Mouse (Mus musculus): Measurements from ENCODE around the gene Gpc6. TPM values are rescaled to one million over a fixed set of nuclear protein-coding genes. Genes with fewer than 3 reads are reported as not detected.

Gpc6 gene
- total and polyA plus RNA-seq, 3 experiments: not detected

DNA sequence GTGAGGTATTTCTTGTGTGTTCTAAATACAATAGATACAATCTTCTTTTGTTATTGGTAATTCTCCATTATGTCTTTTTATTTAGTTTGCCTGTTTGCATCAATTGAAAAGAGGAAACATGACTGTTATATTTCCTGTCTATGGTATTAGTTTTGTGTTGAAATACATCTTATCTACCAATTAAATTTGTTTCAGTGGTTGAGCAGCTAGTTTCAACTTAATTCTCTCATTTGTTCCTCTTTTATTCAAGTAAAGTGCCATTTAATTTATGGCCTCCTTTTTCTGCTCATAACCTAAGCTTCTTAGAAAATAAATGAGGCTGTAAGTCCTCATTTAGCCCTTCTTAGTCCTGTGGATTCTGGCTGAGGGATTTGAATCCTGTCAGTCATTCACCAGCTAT is 489.9 kb downstream of the Gpc6 start:
- TF ChIP-seq MXI1 (IDR thresholded peaks at IDR 0.05; ENCODE audit: low read depth, low read length) (no peak), POLR2A (IDR thresholded peaks at IDR 0.05; ENCODE audit: control insufficient read depth in 1 of 2, insufficient read depth in 1 of 2, low read depth in 1 of 2, low read length in 2 of 2, poor library complexity in 1 of 2) (no peak), TCF12 (IDR thresholded peaks at IDR 0.05; ENCODE audit: low read depth, low read length) (no peak), EP300 (IDR thresholded peaks at IDR 0.05; ENCODE audit: low read depth in 1 of 2, low read length in 2 of 2) (peak in 1 of 2 experiments; percentile 20; a peak in 1 of 4 replicates), CHD2 (IDR thresholded peaks at IDR 0.05; ENCODE audit: low read length) (no peak), ZNF384 (IDR thresholded peaks at IDR 0.05; ENCODE audit: low read depth, low read length) (no peak)
- Histone ChIP-seq H3K9me3 (replicated peaks; ENCODE audit: insufficient read depth, low read length) (no peaks in the 10 kb centered on the region), H3K79me2 (ENCODE audit: control insufficient read depth, insufficient read depth, low read length, poor library complexity) (no peaks in the 10 kb centered on the region), H3K4me3 (ENCODE audit: control insufficient read depth in 1 of 2, insufficient read depth in 1 of 2, low read depth in 2 of 2, low read length in 2 of 2) (no peak overlapping the region), H3K27ac (ENCODE audit: control insufficient read depth, low read depth, low read length) (no peak overlapping the region), H3K4me1 (ENCODE audit: control insufficient read depth in 1 of 2, insufficient read depth in 2 of 2, low read length in 2 of 2) (no peaks in the 10 kb centered on the region), H3K27me3 (ENCODE audit: control insufficient read depth in 1 of 2, insufficient read depth in 2 of 2, low read length in 2 of 2) (no peaks in the 10 kb centered on the region), H3K9ac (ENCODE audit: control insufficient read depth, low read depth, low read length, poor library complexity, severe bottlenecking) (no peak overlapping the region), H3K36me3 (ENCODE audit: control insufficient read depth in 1 of 2, insufficient read depth in 2 of 2, low read length in 2 of 2) (no peaks in the 10 kb centered on the region)
- peak; percentile 14 for DNase-seq (ENCODE audit: low read depth, low spot score)

DNA sequence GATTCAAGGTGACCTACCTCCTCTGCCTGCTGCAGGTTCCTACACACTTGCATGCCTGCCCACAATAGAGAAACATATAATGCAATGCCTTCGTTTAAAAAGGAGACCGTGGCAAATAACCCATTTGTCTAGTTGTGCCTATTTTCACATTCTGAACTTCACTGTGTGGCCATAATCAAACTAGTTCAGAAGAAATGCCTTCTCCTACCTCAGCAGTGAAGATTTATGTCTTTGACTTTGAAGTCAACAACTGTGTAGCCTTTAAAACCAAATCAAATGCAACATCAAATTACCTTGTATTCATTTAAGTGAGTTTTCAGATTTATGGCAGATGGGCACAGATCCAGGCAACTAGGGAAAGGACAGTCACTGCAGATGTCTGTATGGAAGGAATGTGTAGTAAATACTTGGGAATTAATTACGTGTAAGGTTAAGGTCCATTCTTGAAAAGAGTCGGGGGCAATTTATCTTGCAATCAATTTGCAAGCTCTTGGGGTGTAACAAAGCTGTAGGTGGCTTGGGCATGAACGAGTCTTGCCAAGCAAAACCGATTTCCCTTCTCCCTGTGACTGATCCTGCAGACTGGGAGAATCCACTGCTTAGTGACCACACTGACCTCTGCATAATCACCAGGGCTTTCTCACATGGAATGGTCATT is 494.6 kb downstream of the Gpc6 start:
- Histone ChIP-seq H3K9me3 (replicated peaks; ENCODE audit: insufficient read depth, low read length) (no peaks in the 10 kb centered on the region), H3K36me3 (ENCODE audit: control insufficient read depth in 1 of 2, insufficient read depth in 2 of 2, low read length in 2 of 2) (no peaks in the 10 kb centered on the region), H3K27me3 (ENCODE audit: control insufficient read depth in 1 of 2, insufficient read depth in 2 of 2, low read length in 2 of 2) (no peaks in the 10 kb centered on the region), H3K4me1 (ENCODE audit: control insufficient read depth in 1 of 2, insufficient read depth in 2 of 2, low read length in 2 of 2) (no peaks in the 10 kb centered on the region), H3K4me3 (ENCODE audit: control insufficient read depth in 1 of 2, insufficient read depth in 1 of 2, low read depth in 2 of 2, low read length in 2 of 2) (no peak overlapping the region), H3K79me2 (ENCODE audit: control insufficient read depth, insufficient read depth, low read length, poor library complexity) (no peaks in the 10 kb centered on the region), H3K9ac (ENCODE audit: control insufficient read depth, low read depth, low read length, poor library complexity, severe bottlenecking) (no peak overlapping the region), H3K27ac (ENCODE audit: control insufficient read depth, low read depth, low read length) (no peak overlapping the region)
- no peak for DNase-seq (ENCODE audit: low read depth, low spot score)
- TF ChIP-seq MAZ (IDR thresholded peaks at IDR 0.05; ENCODE audit: low read depth, low read length): no peak
- no peak for TF ChIP-seq ZKSCAN1 (IDR thresholded peaks at IDR 0.05; ENCODE audit: low read depth, low read length)
- TF ChIP-seq TBP (IDR thresholded peaks at IDR 0.05; ENCODE audit: low read depth, low read length): no peak
- no peak for TF ChIP-seq USF1 (IDR thresholded peaks at IDR 0.05; ENCODE audit: low read depth, low read length)
- TF ChIP-seq POLR2AphosphoS5 (IDR thresholded peaks at IDR 0.05; ENCODE audit: borderline replicate concordance, low read depth, low read length): no peak
- TF ChIP-seq HCFC1 (IDR thresholded peaks at IDR 0.05; ENCODE audit: low read depth, low read length): no peak
- TF ChIP-seq ZC3H11A (IDR thresholded peaks at IDR 0.05; ENCODE audit: low read depth, low read length): no peak

DNA sequence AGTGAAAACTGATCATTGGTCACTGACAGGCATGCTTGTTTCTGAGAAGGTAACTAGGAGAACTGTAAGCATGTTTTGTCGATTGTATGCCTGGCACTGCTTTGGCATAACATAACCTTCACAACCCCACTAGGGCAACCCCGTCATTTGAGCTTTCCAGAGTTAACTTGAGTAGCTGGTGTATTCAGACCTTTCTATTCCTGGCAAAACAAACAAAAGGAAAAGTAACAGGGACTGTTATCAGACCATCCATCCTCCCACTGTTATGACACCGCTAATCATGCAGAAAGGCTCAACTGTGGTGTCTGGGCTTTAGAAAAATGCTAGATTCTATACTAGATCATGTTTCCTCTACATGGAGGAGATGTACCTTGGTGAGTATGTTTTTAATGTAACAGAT is 496.1 kb downstream of the Gpc6 start:
- no peaks in the 10 kb centered on the region for H3K79me2 ChIP-seq (ENCODE audit: control insufficient read depth, insufficient read depth, low read length, poor library complexity)
- H3K4me1 ChIP-seq (ENCODE audit: control insufficient read depth in 1 of 2, insufficient read depth in 2 of 2, low read length in 2 of 2): no peaks in the 10 kb centered on the region
- DNase-seq (ENCODE audit: low read depth, low spot score): no peak
- no peaks in the 10 kb centered on the region for H3K9me3 ChIP-seq (replicated peaks; ENCODE audit: insufficient read depth, low read length)
- H3K9ac ChIP-seq (ENCODE audit: control insufficient read depth, low read depth, low read length, poor library complexity, severe bottlenecking): no peak overlapping the region
- TF ChIP-seq MAZ (IDR thresholded peaks at IDR 0.05; ENCODE audit: low read depth, low read length) (no peak), ZMIZ1 (IDR thresholded peaks at IDR 0.05; ENCODE audit: low read depth, low read length) (no peak), BHLHE40 (IDR thresholded peaks at IDR 0.05; ENCODE audit: borderline replicate concordance, low read depth, low read length) (no peak), RCOR1 (IDR thresholded peaks at IDR 0.05; ENCODE audit: low read depth, low read length) (no peak), MEF2A (IDR thresholded peaks at IDR 0.05; ENCODE audit: extremely low read depth, insufficient replicate concordance, low read depth, low read length, poor library complexity, severe bottlenecking) (no peak), POLR2AphosphoS2 (IDR thresholded peaks at IDR 0.05; ENCODE audit: low read length) (no peak), NRF1 (IDR thresholded peaks at IDR 0.05; ENCODE audit: insufficient read depth, low read depth, low read length, poor library complexity, severe bottlenecking) (no peak), NELFE (IDR thresholded peaks at IDR 0.05; ENCODE audit: low read depth, low read length) (no peak), HCFC1 (IDR thresholded peaks at IDR 0.05; ENCODE audit: low read depth, low read length) (no peak), CHD2 (IDR thresholded peaks at IDR 0.05; ENCODE audit: low read length) (no peak), ZC3H11A (IDR thresholded peaks at IDR 0.05; ENCODE audit: low read depth, low read length) (no peak), GATA1 (IDR thresholded peaks at IDR 0.05; ENCODE audit: low read depth, low read length) (no peak), RAD21 (IDR thresholded peaks at IDR 0.05; ENCODE audit: low read depth, low read length) (no peak)
- H3K36me3 ChIP-seq (ENCODE audit: control insufficient read depth in 1 of 2, insufficient read depth in 2 of 2, low read length in 2 of 2): no peaks in the 10 kb centered on the region
- H3K4me3 ChIP-seq (ENCODE audit: control insufficient read depth in 1 of 2, insufficient read depth in 1 of 2, low read depth in 2 of 2, low read length in 2 of 2): no peak overlapping the region
- H3K27me3 ChIP-seq (ENCODE audit: control insufficient read depth in 1 of 2, insufficient read depth in 2 of 2, low read length in 2 of 2): no peaks in the 10 kb centered on the region
- H3K27ac ChIP-seq (ENCODE audit: control insufficient read depth, low read depth, low read length): no peak overlapping the region
